Mouse (Mus musculus): ENCODE measurements around the gene Timp1. TPM values are rescaled to one million over a fixed set of nuclear protein-coding genes. Genes with fewer than 3 reads are reported as not detected.

Timp1 gene
- polyA plus RNA-seq, 1 experiment from 2014 or later, result 6.1 TPM

- H3K27ac ChIP-seq, result no peak overlapping the region
- H3K4me3 ChIP-seq, result no peak overlapping the region
- H3K27me3 ChIP-seq (replicated peaks), result no peaks in the 10 kb centered on the region
- H3K4me2 ChIP-seq (replicated peaks), result no peak overlapping the region
- WGBS, result 31% methylated on average over 11 of the region's 11 CpGs
- ATAC-seq (ENCODE audit: low FRiP score, low read depth), result no peak
- H3K36me3 ChIP-seq, result no peaks in the 10 kb centered on the region
- no peaks in the 10 kb centered on the region for H3K4me1 ChIP-seq
- H3K9ac ChIP-seq, result no peak overlapping the region
- H3K9me3 ChIP-seq, result no peaks in the 10 kb centered on the region
Observed at GRCm38 (mm10) chrX:20872928-20873500, 3.0 kb downstream of the Timp1 start.

GRCm38 (mm10) chrX:20875241-20875640 lies 5.3 kb downstream of the Timp1 start:
- H3K4me1 ChIP-seq, result no peaks in the 10 kb centered on the region
- H3K4me3 ChIP-seq, result no peak overlapping the region
- H3K9me3 ChIP-seq, result no peaks in the 10 kb centered on the region
- no peak overlapping the region for H3K27ac ChIP-seq
- H3K4me2 ChIP-seq (replicated peaks), result no peak overlapping the region
- H3K9ac ChIP-seq, result no peak overlapping the region
- WGBS, result 41% methylated on average over 3 of the region's 3 CpGs
- H3K27me3 ChIP-seq (replicated peaks), result no peaks in the 10 kb centered on the region
- ATAC-seq (ENCODE audit: low FRiP score, low read depth), result no peak
- H3K36me3 ChIP-seq, result no peaks in the 10 kb centered on the region

- Histone ChIP-seq H3K9me3 (no peaks in the 10 kb centered on the region), H3K4me2 (replicated peaks) (no peak overlapping the region), H3K4me3 (no peak overlapping the region), H3K9ac (no peak overlapping the region), H3K36me3 (no peaks in the 10 kb centered on the region), H3K27ac (no peak overlapping the region), H3K4me1 (no peaks in the 10 kb centered on the region), H3K27me3 (replicated peaks) (no peaks in the 10 kb centered on the region)
- WGBS, result 27% methylated on average over 3 of the region's 3 CpGs
- ATAC-seq (ENCODE audit: low FRiP score, low read depth), result no peak
Observed at GRCm38 (mm10) chrX:20910074-20910473, 40.1 kb downstream of the Timp1 start.

- Histone ChIP-seq H3K4me2 (replicated peaks) (no peak overlapping the region), H3K9me3 (no peaks in the 10 kb centered on the region), H3K27me3 (replicated peaks) (no peaks in the 10 kb centered on the region), H3K4me1 (no peaks in the 10 kb centered on the region), H3K9ac (no peak overlapping the region), H3K36me3 (no peaks in the 10 kb centered on the region), H3K27ac (no peak overlapping the region), H3K4me3 (no peak overlapping the region)
- 84% methylated on average over 6 of the region's 6 CpGs for WGBS
- no peak for ATAC-seq (ENCODE audit: low FRiP score, low read depth)
Observed at GRCm38 (mm10) chrX:20913726-20914125, 43.8 kb downstream of the Timp1 start.

- no peaks in the 10 kb centered on the region for H3K9me3 ChIP-seq
- H3K27ac ChIP-seq, result no peak overlapping the region
- no peaks in the 10 kb centered on the region for H3K4me1 ChIP-seq
- H3K4me3 ChIP-seq, result no peak overlapping the region
- H3K27me3 ChIP-seq (replicated peaks), result no peaks in the 10 kb centered on the region
- no peak overlapping the region for H3K9ac ChIP-seq
- no peak overlapping the region for H3K4me2 ChIP-seq (replicated peaks)
- no peaks in the 10 kb centered on the region for H3K36me3 ChIP-seq
- ATAC-seq (ENCODE audit: low FRiP score, low read depth), result no peak
Observed at GRCm38 (mm10) chrX:20915075-20915474, 45.1 kb downstream of the Timp1 start.

- Histone ChIP-seq H3K4me3 (peak overlapping the region; percentile 49), H3K27me3 (replicated peaks) (no peaks in the 10 kb centered on the region), H3K36me3 (no peaks in the 10 kb centered on the region), H3K9ac (peak overlapping the region; percentile 45; the same call in 1 of the 2 replicates), H3K4me2 (replicated peaks) (peak overlapping the region; percentile 64), H3K4me1 (no peaks in the 10 kb centered on the region), H3K9me3 (no peaks in the 10 kb centered on the region), H3K27ac (no peak overlapping the region)
- 14% methylated on average over 49 of the region's 49 CpGs for WGBS
- ATAC-seq (ENCODE audit: low FRiP score, low read depth), result peak; percentile 79
Observed at GRCm38 (mm10) chrX:20920249-20920843, 50.4 kb downstream of the Timp1 start.

GRCm38 (mm10) chrX:20920844-20921364 lies 50.9 kb downstream of the Timp1 start, which contains the start of gene Syn1:
TSS of gene Syn1 (minus strand) at chrX:20921004.
- Histone ChIP-seq H3K4me3 (peak within 1 kb of the TSS; percentile 49), H3K9ac (peak within 1 kb of the TSS; percentile 45; the same call in 1 of the 2 replicates), H3K4me1 (no peaks in the 10 kb centered on the region), H3K4me2 (replicated peaks) (peak within 1 kb of the TSS; percentile 64), H3K9me3 (no peaks in the 10 kb centered on the region), H3K36me3 (0 out of 2 replicates have a peak, but pooled peaks cover 2% of the 10 kb centered on the region), H3K27ac (no peak within 1 kb of the TSS), H3K27me3 (replicated peaks) (no peaks in the 10 kb centered on the region)
- peak; percentile 94 for ATAC-seq (ENCODE audit: low FRiP score, low read depth)
- 19% methylated on average over 31 of the region's 44 CpGs for WGBS

GRCm38 (mm10) chrX:20921366-20921765 lies 51.4 kb downstream of the Timp1 start:
- WGBS, result 51% methylated on average over 5 of the region's 5 CpGs
- Histone ChIP-seq H3K9ac (no peak overlapping the region), H3K4me1 (no peaks in the 10 kb centered on the region), H3K4me3 (peak overlapping the region; percentile 5; the same call in 1 of the 2 replicates), H3K27me3 (replicated peaks) (no peaks in the 10 kb centered on the region), H3K27ac (no peak overlapping the region), H3K9me3 (no peaks in the 10 kb centered on the region), H3K4me2 (replicated peaks) (peak overlapping the region; percentile 64), H3K36me3 (0 out of 2 replicates have a peak, but pooled peaks cover 2% of the 10 kb centered on the region)
- no peak for ATAC-seq (ENCODE audit: low FRiP score, low read depth)

- Histone ChIP-seq H3K36me3 (peaks cover 6% of the 10 kb centered on the region), H3K4me3 (no peak overlapping the region), H3K4me1 (no peaks in the 10 kb centered on the region), H3K9ac (no peak overlapping the region), H3K4me2 (replicated peaks) (no peak overlapping the region), H3K27me3 (replicated peaks) (no peaks in the 10 kb centered on the region), H3K27ac (no peak overlapping the region), H3K9me3 (no peaks in the 10 kb centered on the region)
- ATAC-seq (ENCODE audit: low FRiP score, low read depth), result no peak
- WGBS, result 75% methylated on average over 1 of the region's 1 CpGs
Observed at GRCm38 (mm10) chrX:20923506-20923905, 53.5 kb downstream of the Timp1 start.

Small RNA genes within 50 kb of the gene (microRNA-seq; reads per million reads assigned to microRNA genes)
- gene Gm24824 (not detected), gene Mir5617 (1.1 reads per million)

Other genes starting within 250 kb of the Timp1 start
- 380 and 406 TPM in 2 replicates for gene Uba1, start 211.8 kb upstream of the Timp1 start, polyA plus RNA-seq (2016; fragmentation: Nextera tagmentation; extraction: Ambion mirVana)
- 160 and 180 TPM in 2 replicates for gene Cdk16, start 182.2 kb upstream of the Timp1 start, polyA plus RNA-seq (2016; fragmentation: Nextera tagmentation; extraction: Ambion mirVana)
- 81.8 and 90.1 TPM in 2 replicates for gene Usp11, start 166.3 kb upstream of the Timp1 start, polyA plus RNA-seq (2016; fragmentation: Nextera tagmentation; extraction: Ambion mirVana)
- 172 and 181 TPM in 2 replicates for gene Araf, start 72.4 kb upstream of the Timp1 start, polyA plus RNA-seq (2016; fragmentation: Nextera tagmentation; extraction: Ambion mirVana)
- 22.7 and 34.1 TPM in 2 replicates for gene Syn1, start 50.8 kb downstream of the Timp1 start, polyA plus RNA-seq (2016; fragmentation: Nextera tagmentation; extraction: Ambion mirVana)
- gene Cfp, start 61.4 kb downstream of the Timp1 start, polyA plus RNA-seq (2016; fragmentation: Nextera tagmentation; extraction: Ambion mirVana), result 3.3 and 5.8 TPM in 2 replicates
- gene Elk1, start 80.4 kb downstream of the Timp1 start, polyA plus RNA-seq (2016; fragmentation: Nextera tagmentation; extraction: Ambion mirVana), result 15.0 and 15.9 TPM in 2 replicates
- 54.2 and 58.4 TPM in 2 replicates for gene Uxt, start 91.9 kb downstream of the Timp1 start, polyA plus RNA-seq (2016; fragmentation: Nextera tagmentation; extraction: Ambion mirVana)
- gene Zfp182, start 192.2 kb downstream of the Timp1 start, polyA plus RNA-seq (2016; fragmentation: Nextera tagmentation; extraction: Ambion mirVana), result 7.4 and 8.2 TPM in 2 replicates
- gene Spaca5, start 198.2 kb downstream of the Timp1 start, polyA plus RNA-seq (2016; fragmentation: Nextera tagmentation; extraction: Ambion mirVana), result not detected in 2 replicates
- 2.8 and 3.1 TPM in 2 replicates for gene Zfp300, start 219.4 kb downstream of the Timp1 start, polyA plus RNA-seq (2016; fragmentation: Nextera tagmentation; extraction: Ambion mirVana)
- gene Ssxa1, start 245.7 kb downstream of the Timp1 start, polyA plus RNA-seq (2016; fragmentation: Nextera tagmentation; extraction: Ambion mirVana), result not detected in 2 replicates